Mouse (Mus musculus) MEL (cell line): ENCODE measurements around the gene Pcbd1. TPM values are rescaled to one million over a fixed set of nuclear protein-coding genes. Genes with fewer than 3 reads are reported as not detected.

Source experiments
- DNase-seq: peaks from one replicate; pipeline ENCODE4 v3.0.0; 2011; ENCODE audit warnings: low read depth, low spot score
- H3K27ac ChIP-seq: 2 replicates; pipeline ENCODE4 v1.5.1; 2012; ENCODE audit warnings: low read depth, mild to moderate bottlenecking, control low read depth, low read length, moderate library complexity; ENCODE audit not compliant: control insufficient read depth
- H3K27me3 ChIP-seq, 2 experiments: fragments of 150-350 bp in 1 of 2; sonication (generic) in 1 of 2; 2 replicates each; pipeline ENCODE4 v1.6.1; 2012; ENCODE audit warnings: low read length in 2 of 2, mild to moderate bottlenecking in 2 of 2, improper control_type of control experiment in 1 of 2, moderate library complexity in 1 of 2; ENCODE audit not compliant: insufficient read depth in 2 of 2, control insufficient read depth in 1 of 2
- H3K36me3 ChIP-seq, 2 experiments: 2 replicates each; pipeline ENCODE4 v1.6.1; 2012 to 2014; ENCODE audit warnings: low read length in 2 of 2, improper control_type of control experiment in 1 of 2, inconsistent platforms in 1 of 2, mild to moderate bottlenecking in 1 of 2; ENCODE audit not compliant: insufficient read depth in 2 of 2, control insufficient read depth in 1 of 2
- H3K4me1 ChIP-seq, 2 experiments: fragments of 150-350 bp in 1 of 2; sonication (generic) in 1 of 2; 2 replicates each; pipeline ENCODE4 v1.6.1; 2012; ENCODE audit warnings: low read length in 2 of 2, improper control_type of control experiment in 1 of 2, mild to moderate bottlenecking in 1 of 2; ENCODE audit not compliant: insufficient read depth in 2 of 2, control insufficient read depth in 1 of 2
- H3K4me3 ChIP-seq, 2 experiments: fragments of 150-350 bp in 1 of 2; sonication (generic) in 1 of 2; 2 replicates each; pipeline ENCODE4 v1.5.1; 2012; ENCODE audit warnings: low read depth in 2 of 2, low read length in 2 of 2, mild to moderate bottlenecking in 2 of 2, moderate library complexity in 2 of 2, control low read depth in 1 of 2, improper control_type of control experiment in 1 of 2; ENCODE audit not compliant: control insufficient read depth in 1 of 2, insufficient read depth in 1 of 2
- H3K79me2 ChIP-seq: 2 replicates; pipeline ENCODE4 v1.6.1; 2012; ENCODE audit warnings: mild to moderate bottlenecking, low read length, moderate library complexity; ENCODE audit not compliant: control insufficient read depth, poor library complexity, insufficient read depth
- H3K9ac ChIP-seq: 2 replicates; pipeline ENCODE4 v1.6.1; 2012; ENCODE audit warnings: low read depth, mild to moderate bottlenecking, control low read depth, low read length, moderate library complexity; ENCODE audit not compliant: control insufficient read depth, poor library complexity, severe bottlenecking
- H3K9me3 ChIP-seq: fragments of 150-350 bp; sonication (generic); replicated peaks from 2 replicates; pipeline ENCODE4 v1.6.1; 2012; ENCODE audit warnings: mild to moderate bottlenecking, low read length, improper control_type of control experiment, moderate library complexity; ENCODE audit not compliant: insufficient read depth
- BHLHE40 ChIP-seq: IDR thresholded peaks from 2 replicates; pipeline ENCODE4 v1.6.1; 2012; ENCODE audit warnings: low read depth, mild to moderate bottlenecking, inconsistent platforms, low read length, improper control_type of control experiment, borderline replicate concordance
- CHD1 ChIP-seq: IDR thresholded peaks from 2 replicates; pipeline ENCODE4 v1.6.1; 2012; ENCODE audit warnings: low read depth, mild to moderate bottlenecking, inconsistent platforms, low read length, improper control_type of control experiment
- CHD2 ChIP-seq: IDR thresholded peaks from 2 replicates; pipeline ENCODE4 v1.6.1; 2011; ENCODE audit warnings: low read length, improper control_type of control experiment
- E2F4 ChIP-seq: IDR thresholded peaks from 2 replicates; pipeline ENCODE4 v1.6.1; 2011; ENCODE audit warnings: low read depth, low read length, improper control_type of control experiment, borderline replicate concordance
- GABPA ChIP-seq: IDR thresholded peaks from 2 replicates; pipeline ENCODE4 v1.6.1; 2012; ENCODE audit warnings: low read depth, mild to moderate bottlenecking, inconsistent platforms, low read length, improper control_type of control experiment, moderate library complexity
- JUND ChIP-seq: IDR thresholded peaks from 2 replicates; pipeline ENCODE4 v1.6.1; 2011; ENCODE audit warnings: low read depth, mild to moderate bottlenecking, improper control_type of control experiment, low read length
- KAT2A ChIP-seq: conservative IDR thresholded peaks from 2 replicates; pipeline ENCODE4 v1.6.1; 2012; ENCODE audit warnings: low read depth, low read length, improper control_type of control experiment, inconsistent platforms
- MAX ChIP-seq: IDR thresholded peaks from 2 replicates; pipeline ENCODE4 v1.6.1; 2011; ENCODE audit warnings: low read length, improper control_type of control experiment
- MYC ChIP-seq: IDR thresholded peaks from 2 replicates; pipeline ENCODE4 v1.6.1; 2011; ENCODE audit warnings: low read depth, mild to moderate bottlenecking, low read length, improper control_type of control experiment, moderate library complexity
- NELFE ChIP-seq: IDR thresholded peaks from 2 replicates; pipeline ENCODE4 v1.6.1; 2011; ENCODE audit warnings: low read depth, low read length, improper control_type of control experiment
- NRF1 ChIP-seq: IDR thresholded peaks from 2 replicates; pipeline ENCODE4 v1.6.1; 2014; ENCODE audit warnings: low read depth, mild to moderate bottlenecking, inconsistent platforms, low read length, improper control_type of control experiment, moderate library complexity; ENCODE audit not compliant: poor library complexity, insufficient read depth, severe bottlenecking
- POLR2AphosphoS2 ChIP-seq: IDR thresholded peaks from 2 replicates; pipeline ENCODE4 v1.6.1; 2011; ENCODE audit warnings: low read length, improper control_type of control experiment
- RAD21 ChIP-seq: IDR thresholded peaks from 2 replicates; pipeline ENCODE4 v1.6.1; 2011; ENCODE audit warnings: mild to moderate bottlenecking, low read depth, low read length, improper control_type of control experiment
- SIN3A ChIP-seq: IDR thresholded peaks from 2 replicates; pipeline ENCODE4 v1.6.1; 2012; ENCODE audit warnings: low read length, improper control_type of control experiment, inconsistent platforms
- SMC3 ChIP-seq: IDR thresholded peaks from 2 replicates; pipeline ENCODE4 v1.6.1; 2011; ENCODE audit warnings: low read depth, low read length, improper control_type of control experiment
- TCF12 ChIP-seq: IDR thresholded peaks from 2 replicates; pipeline ENCODE4 v1.6.1; 2014; ENCODE audit warnings: low read depth, mild to moderate bottlenecking, inconsistent platforms, low read length, improper control_type of control experiment, moderate library complexity
- UBTF ChIP-seq: IDR thresholded peaks from 2 replicates; pipeline ENCODE4 v1.6.1; 2012; ENCODE audit warnings: low read depth, mild to moderate bottlenecking, inconsistent platforms, low read length, improper control_type of control experiment, moderate library complexity, borderline replicate concordance; ENCODE audit not compliant: insufficient read depth
- USF1 ChIP-seq: IDR thresholded peaks from 2 replicates; pipeline ENCODE4 v1.6.1; 2014; ENCODE audit warnings: low read depth, mild to moderate bottlenecking, inconsistent platforms, low read length, improper control_type of control experiment, moderate library complexity
- ZC3H11A ChIP-seq: IDR thresholded peaks from 2 replicates; pipeline ENCODE4 v1.6.1; 2012; ENCODE audit warnings: low read depth, mild to moderate bottlenecking, inconsistent platforms, low read length, improper control_type of control experiment
- ZKSCAN1 ChIP-seq: IDR thresholded peaks from 2 replicates; pipeline ENCODE4 v1.6.1; 2012; ENCODE audit warnings: low read depth, mild to moderate bottlenecking, inconsistent platforms, low read length, improper control_type of control experiment, moderate library complexity
- polyA plus RNA-seq, 2 experiments: library from polyadenylated mRNA; stranded (reverse) in 1 of 2; unstranded in 1 of 2; fragments of >175 nt in 1 of 2; fragments of >200 nt in 1 of 2; gene quantifications; 2 replicates each; pipeline versions ENCODE4 v1.2.1 to v1.2.4; 2012; ENCODE audit warnings: low replicate concordance in 2 of 2, low read depth in 1 of 2; ENCODE audit not compliant: insufficient read length in 2 of 2, insufficient read depth in 1 of 2, missing spikeins in 1 of 2
- total RNA-seq: library from RNA; depleted of rRNA; stranded (reverse); fragments of 300-350 nt; gene quantifications from 2 replicates; pipeline ENCODE4 v1.2.3, GENCODE M21; 2012

The Pcbd1 gene
- total and polyA plus RNA-seq, 3 experiments: not detected

DNA sequence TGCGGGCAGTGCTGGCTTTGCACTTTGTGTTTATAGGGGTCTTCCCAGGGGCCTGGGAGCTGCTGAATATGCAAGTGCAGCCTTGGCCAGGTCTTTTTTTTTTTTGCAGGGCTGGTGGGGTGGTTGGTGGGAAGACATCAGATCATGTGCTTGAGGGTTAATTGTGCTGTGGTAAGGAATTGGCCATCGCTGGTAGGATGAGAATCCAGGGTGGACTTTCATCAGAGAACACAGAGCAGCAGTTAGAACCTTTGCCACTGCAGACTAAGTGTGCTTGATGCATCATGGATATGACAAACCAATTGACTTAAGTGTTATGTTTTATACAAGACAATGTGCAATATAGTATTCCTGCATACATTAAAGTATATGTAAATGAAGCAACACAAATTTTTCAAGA is 3.8 kb upstream of the Pcbd1 start:
- Histone ChIP-seq H3K27me3 (no peaks in the 10 kb centered on the region), H3K4me1 (peaks cover 0 to 3% of the 10 kb centered on the region in 2 experiments; a peak in 1 of 4 replicates), H3K27ac (no peak overlapping the region), H3K9me3 (no peaks in the 10 kb centered on the region), H3K4me3 (no peak overlapping the region), H3K9ac (no peak overlapping the region), H3K36me3 (peaks cover 0 to 3% of the 10 kb centered on the region in 2 experiments; a peak in 2 of 4 replicates), H3K79me2 (no peaks in the 10 kb centered on the region)
- TF ChIP-seq USF1: no peak
- TF ChIP-seq JUND: no peak
- no peak for TF ChIP-seq GABPA
- no peak for TF ChIP-seq NRF1
- no peak for TF ChIP-seq TCF12
- TF ChIP-seq KAT2A: no peak
- no peak for TF ChIP-seq ZKSCAN1
- no peak for TF ChIP-seq SMC3
- TF ChIP-seq NELFE: no peak
- TF ChIP-seq SIN3A: no peak
- TF ChIP-seq ZC3H11A: no peak
- TF ChIP-seq POLR2AphosphoS2: no peak
- no peak for TF ChIP-seq MAX
- TF ChIP-seq BHLHE40: no peak
- no peak for TF ChIP-seq E2F4
- DNase-seq: no peak

DNA sequence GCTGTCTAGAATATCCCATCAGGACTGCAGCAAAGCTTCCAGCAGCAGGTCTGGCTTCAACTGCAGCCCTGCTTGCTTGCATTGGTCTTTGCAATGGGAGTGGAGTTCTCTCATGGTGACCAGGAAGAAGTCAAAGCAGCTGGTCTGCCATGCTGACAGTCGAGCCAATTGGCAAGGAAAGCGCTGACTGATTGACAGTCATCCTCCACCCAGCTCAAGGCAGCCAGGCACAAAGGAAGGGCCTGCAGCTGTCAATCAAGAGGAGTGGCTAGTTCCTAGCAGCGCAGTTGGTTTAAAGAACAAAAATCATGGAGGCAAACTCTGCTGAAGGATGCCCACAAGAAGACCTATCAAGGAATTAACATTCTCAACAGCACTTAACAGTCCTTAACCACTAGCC is 2.6 kb upstream of the Pcbd1 start:
- no peaks in the 10 kb centered on the region for H3K27me3 ChIP-seq

More for the DNA sequence above, 2.6 kb upstream of the Pcbd1 start:
- Histone ChIP-seq H3K9me3 (no peaks in the 10 kb centered on the region), H3K36me3 (no peaks in the 10 kb centered on the region), H3K4me1 (no peaks in the 10 kb centered on the region), H3K4me3 (no peak overlapping the region), H3K79me2 (no peaks in the 10 kb centered on the region), H3K9ac (no peak overlapping the region), H3K27ac (no peak overlapping the region)
- no peak for TF ChIP-seq CHD2
- TF ChIP-seq NRF1: no peak
- TF ChIP-seq ZKSCAN1: no peak
- no peak for TF ChIP-seq CHD1
- no peak for TF ChIP-seq JUND
- no peak for TF ChIP-seq UBTF
- TF ChIP-seq BHLHE40: no peak
- TF ChIP-seq RAD21: no peak
- TF ChIP-seq POLR2AphosphoS2: no peak
- no peak for TF ChIP-seq USF1
- TF ChIP-seq MYC: no peak
- TF ChIP-seq E2F4: no peak
- DNase-seq: no peak
